Mouse (Mus musculus): ENCODE measurements around the gene Ppm1a.

The Ppm1a gene

GRCm38 (mm10) chr12:72825656-72826055 lies 68.4 kb downstream of the Ppm1a start:
- no peak for DNase-seq (ENCODE audit: low read depth, low spot score)

GRCm38 (mm10) chr12:72828846-72829556 lies 71.7 kb downstream of the Ppm1a start:
- DNase-seq (ENCODE audit: low read depth, low spot score), result no peak

DNA sequence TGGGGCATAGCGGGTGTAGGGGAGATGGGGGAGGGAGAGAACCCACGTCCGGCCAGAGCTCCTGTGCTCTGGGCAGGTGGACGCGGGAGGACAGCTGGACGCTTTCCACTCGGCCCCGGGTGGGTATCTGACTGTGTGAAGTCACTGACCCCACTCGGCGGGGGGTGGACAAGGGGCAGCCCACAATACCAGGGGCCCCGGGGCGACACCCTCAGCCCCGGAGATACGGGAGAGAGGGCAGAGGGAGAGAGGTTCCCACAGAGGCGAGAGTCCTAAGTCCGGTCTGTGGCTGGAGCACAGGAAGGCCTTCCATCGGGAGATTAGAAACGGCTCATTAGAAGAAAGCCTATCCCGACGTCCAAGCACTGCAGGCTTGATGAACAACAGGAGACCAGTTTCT lies 72.5 kb downstream of the Ppm1a start:
- DNase-seq (ENCODE audit: low read depth, low spot score), result no peak

- DNase-seq (ENCODE audit: low read depth, low spot score), result no peak
These were observed 73.1 kb downstream of the Ppm1a start for GRCm38 (mm10) chr12:72830317-72830716.

GRCm38 (mm10) chr12:72831711-72832432 lies 74.6 kb downstream of the Ppm1a start:
- no peak for DNase-seq (ENCODE audit: low read depth, low spot score)

GRCm38 (mm10) chr12:72834773-72835517 lies 77.7 kb downstream of the Ppm1a start:
- peak; percentile 54 for DNase-seq (ENCODE audit: low read depth, low spot score)

GRCm38 (mm10) chr12:72835518-72836015 lies 78.3 kb downstream of the Ppm1a start:
- peak; percentile 59 for DNase-seq (ENCODE audit: low read depth, low spot score)

GRCm38 (mm10) chr12:72837302-72837701 lies 80.0 kb downstream of the Ppm1a start:
- no peak for DNase-seq (ENCODE audit: low read depth, low spot score)

- no peak for DNase-seq (ENCODE audit: low read depth, low spot score)
These were observed 84.2 kb downstream of the Ppm1a start for GRCm38 (mm10) chr12:72841500-72841899.

GRCm38 (mm10) chr12:72843135-72843534 lies 85.9 kb downstream of the Ppm1a start:
- DNase-seq (ENCODE audit: low read depth, low spot score), result peak; percentile 48

DNA sequence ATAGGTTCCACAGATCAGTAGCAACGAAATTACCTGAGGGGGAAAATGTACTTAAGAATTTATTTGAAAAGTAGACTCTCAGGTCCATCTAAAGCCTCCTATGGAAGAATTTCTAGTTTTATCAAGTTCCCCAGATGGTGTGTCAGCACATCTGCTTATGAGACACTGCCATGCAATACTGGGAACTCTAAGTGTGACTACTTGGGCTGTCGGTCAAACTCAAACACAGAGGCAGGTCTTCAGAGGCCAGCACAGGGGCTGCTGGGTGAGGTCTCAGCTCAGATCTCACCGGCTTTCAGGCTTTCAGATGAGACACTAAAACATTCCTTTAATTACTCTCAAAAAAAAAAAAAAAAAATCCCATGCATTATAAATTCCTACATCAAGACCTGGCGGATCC lies 86.3 kb downstream of the Ppm1a start:
- DNase-seq (ENCODE audit: low read depth, low spot score), result no peak

DNA sequence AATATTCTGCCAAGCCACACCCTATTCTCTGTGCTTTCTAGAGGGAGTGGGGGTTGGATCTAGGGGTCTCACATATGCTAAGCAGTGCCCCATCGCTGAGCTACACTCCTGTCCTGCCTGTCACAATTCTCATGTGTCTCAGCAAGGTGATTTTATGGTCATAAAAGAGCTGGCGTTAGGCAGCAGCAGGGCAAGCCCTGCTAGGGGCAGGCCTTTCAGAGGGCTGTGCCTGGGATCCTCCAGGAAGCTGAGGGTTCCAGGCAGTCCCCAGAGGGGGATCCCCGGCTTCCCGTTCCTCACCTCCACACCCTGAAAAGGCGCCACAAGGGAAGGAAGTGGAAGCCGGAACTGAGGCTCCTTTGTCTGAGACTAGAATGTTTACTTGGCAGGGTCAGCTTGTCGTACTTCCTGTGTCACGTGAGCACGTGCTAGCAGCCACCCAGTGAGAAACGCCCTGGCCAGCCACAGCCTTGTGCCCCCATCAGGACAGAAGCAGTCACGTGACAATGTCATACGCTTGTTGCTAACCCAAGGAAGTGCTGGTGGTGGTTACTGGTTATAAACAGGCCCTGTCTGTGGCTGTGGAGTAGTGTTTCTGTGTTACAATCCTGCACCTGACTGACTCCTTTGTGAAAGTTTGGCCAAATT lies 86.8 kb downstream of the Ppm1a start:
- DNase-seq (ENCODE audit: low read depth, low spot score), result peak; percentile 91

GRCm38 (mm10) chr12:72845946-72846345 lies 88.7 kb downstream of the Ppm1a start:
- DNase-seq (ENCODE audit: low read depth, low spot score), result no peak

DNA sequence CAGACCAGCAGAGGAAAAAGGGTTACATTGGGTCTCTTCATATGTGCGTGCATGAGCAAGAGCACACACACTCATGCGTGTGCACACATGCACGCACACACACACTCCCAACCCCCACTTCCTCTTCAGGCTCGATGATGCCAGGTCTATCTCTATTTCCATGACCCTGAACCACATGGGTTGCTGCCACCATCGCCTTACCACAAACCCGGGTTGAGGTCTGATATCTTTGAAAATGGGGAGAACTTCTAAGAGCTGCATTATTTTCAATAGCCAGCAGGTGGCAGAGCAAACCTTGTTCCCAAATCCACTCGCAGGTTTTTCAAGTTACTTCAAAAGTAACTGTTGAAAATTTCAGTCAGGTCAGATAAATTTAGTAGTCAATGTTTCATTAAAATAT lies 90.5 kb downstream of the Ppm1a start:
- peak; percentile 77 for DNase-seq (ENCODE audit: low read depth, low spot score)

Data from CD4-positive, CD25-positive, alpha-beta regulatory T cell, adult 2 months (primary cell).